Mouse (Mus musculus) ES-E14 (cell line): Measurements from ENCODE around the gene Homer1. TPM values are rescaled to one million over a fixed set of nuclear protein-coding genes. Genes with fewer than 3 reads are reported as not detected.

ENCODE experiments used
- DNase-seq: peaks from one replicate; pipeline ENCODE4 v3.0.0-alpha.2; 2013; ENCODE audit warnings: low read depth, low spot score
- H3K27ac ChIP-seq: 2 replicates; pipeline ENCODE4 v1.5.1; 2012; ENCODE audit warnings: low read depth, mild to moderate bottlenecking, low read length, moderate library complexity, mixed read lengths; ENCODE audit not compliant: poor library complexity, insufficient read depth, severe bottlenecking
- H3K36me3 ChIP-seq: 2 replicates; pipeline ENCODE4 v1.6.1; 2012; ENCODE audit warnings: mild to moderate bottlenecking, low read length, moderate library complexity, mixed read lengths; ENCODE audit not compliant: control insufficient read depth, poor library complexity, insufficient read depth, severe bottlenecking
- H3K4me1 ChIP-seq, 2 experiments: fragments of 150-350 bp in 1 of 2; sonication (generic) in 1 of 2; 2 replicates each; pipeline ENCODE4 v1.6.1; 2012; ENCODE audit warnings: low read length in 2 of 2, mild to moderate bottlenecking in 1 of 2, mixed read lengths in 1 of 2; ENCODE audit not compliant: control insufficient read depth in 2 of 2, insufficient read depth in 2 of 2, poor library complexity in 1 of 2
- H3K4me3 ChIP-seq, 2 experiments: fragments of 150-350 bp in 1 of 2; sonication (generic) in 1 of 2; 2 replicates each; pipeline ENCODE4 v1.5.1; 2012; ENCODE audit warnings: low read length in 2 of 2, low read depth in 1 of 2, mild to moderate bottlenecking in 1 of 2, mixed read lengths in 1 of 2; ENCODE audit not compliant: insufficient read depth in 1 of 2, poor library complexity in 1 of 2, severe bottlenecking in 1 of 2
- H3K9ac ChIP-seq: 2 replicates; pipeline ENCODE4 v1.6.1; 2012; ENCODE audit warnings: low read depth, mild to moderate bottlenecking, low read length, mixed read lengths; ENCODE audit not compliant: poor library complexity, insufficient read depth, severe bottlenecking
- H3K9me3 ChIP-seq: fragments of 150-350 bp; sonication (generic); 2 replicates; pipeline ENCODE4 v1.6.1; 2012; ENCODE audit warnings: low read depth, mild to moderate bottlenecking, low read length; ENCODE audit not compliant: control insufficient read depth, insufficient read depth
- CHD2 ChIP-seq: IDR thresholded peaks from 2 replicates; pipeline ENCODE4 v1.6.1; 2014; ENCODE audit warnings: mild to moderate bottlenecking, low read depth, low read length, inconsistent platforms
- HCFC1 ChIP-seq: IDR thresholded peaks from 2 replicates; pipeline ENCODE4 v1.6.1; 2012; ENCODE audit warnings: low read length, inconsistent platforms, borderline replicate concordance; ENCODE audit not compliant: insufficient read depth
- MAFK ChIP-seq: IDR thresholded peaks from 2 replicates; pipeline ENCODE4 v1.6.1; 2014; ENCODE audit warnings: mild to moderate bottlenecking, low read depth, low read length, inconsistent platforms; ENCODE audit not compliant: insufficient read depth
- ZC3H11A ChIP-seq: IDR thresholded peaks from 2 replicates; pipeline ENCODE4 v1.6.1; 2012; ENCODE audit warnings: low read depth, mild to moderate bottlenecking, inconsistent platforms, low read length, borderline replicate concordance
- ZNF384 ChIP-seq: IDR thresholded peaks from 2 replicates; pipeline ENCODE4 v1.6.1; 2012; ENCODE audit warnings: low read depth, low read length, inconsistent platforms
- in situ Hi-C, 2 experiments: fragments of 600-800 bp; cut with MboI; formaldehyde crosslinking; loops; one replicate each; pipeline ENCODE4 v1.15.1; 2025; ENCODE audit warnings: low sequenced_read_pairs in 2 of 2, inconsistent platforms in 1 of 2; ENCODE audit not compliant: unreplicated experiment in 2 of 2
- total RNA-seq: library from RNA; depleted of rRNA; stranded (reverse); fragments of 300-350 nt; gene quantifications from 2 replicates; pipeline ENCODE4 v1.2.3, GENCODE M21; 2012

Homer1 gene
- total RNA-seq, 1 experiment, result 21.6 TPM

DNA sequence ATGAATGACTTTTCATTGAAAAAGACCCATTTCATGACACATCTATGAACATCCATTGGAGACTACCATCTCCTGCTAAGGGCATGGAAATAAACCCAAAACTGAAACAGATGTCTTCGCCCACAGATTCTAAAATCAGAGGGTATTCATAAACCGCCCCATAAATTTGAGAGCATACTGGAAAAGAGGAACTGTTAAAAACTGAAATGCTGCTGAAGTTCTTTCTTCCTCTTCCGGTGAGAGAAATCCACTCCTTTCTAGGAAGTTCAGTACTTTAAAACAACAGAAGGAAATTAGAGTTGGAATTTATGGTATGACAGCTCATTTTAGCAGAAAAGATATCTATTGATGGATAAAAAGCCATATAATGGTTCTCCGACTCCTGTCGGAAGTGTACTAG is 1.1 kb downstream of the Homer1 start:
- H3K4me1 ChIP-seq, result no peaks in the 10 kb centered on the region; a peak in 1 of 4 replicates

DNA sequence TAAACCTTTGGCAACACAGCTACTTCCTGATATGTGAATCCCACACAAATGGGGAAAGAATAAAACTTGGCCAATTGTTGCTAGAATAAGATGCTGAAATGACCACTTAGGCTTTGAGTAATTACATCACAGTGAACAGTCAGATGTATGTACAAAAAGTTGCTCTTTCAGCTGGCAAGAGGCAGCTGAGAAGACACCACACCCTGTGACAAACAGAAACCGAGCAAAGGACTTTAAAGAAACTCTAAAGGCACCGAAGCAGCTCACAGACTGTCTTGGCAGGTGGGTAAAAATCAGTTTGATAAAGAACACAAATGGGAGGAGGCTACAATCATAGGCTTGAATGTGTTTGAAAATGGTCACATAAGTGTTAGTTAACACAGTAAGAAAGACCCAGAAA is 1.6 kb downstream of the Homer1 start:
- Histone ChIP-seq H3K4me3 (no peak overlapping the region), H3K4me1 (no peaks in the 10 kb centered on the region; a peak in 1 of 4 replicates), H3K9me3 (no peaks in the 10 kb centered on the region), H3K27ac (no peak overlapping the region), H3K36me3 (no peaks in the 10 kb centered on the region), H3K9ac (no peak overlapping the region)
- in situ Hi-C loops, result no loop called here
- DNase-seq, result no peak
- TF ChIP-seq ZC3H11A, result no peak
- no peak for TF ChIP-seq HCFC1
- TF ChIP-seq CHD2, result no peak
- no peak for TF ChIP-seq MAFK
- no peak for TF ChIP-seq ZNF384

More for the DNA sequence above, 1.1 kb downstream of the Homer1 start:
- TF ChIP-seq CHD2, result no peak
- TF ChIP-seq ZC3H11A, result no peak
- no peak for TF ChIP-seq HCFC1
- no peak for TF ChIP-seq ZNF384
- TF ChIP-seq MAFK, result no peak
- in situ Hi-C loops, result no loop called here
- Histone ChIP-seq H3K9me3 (no peaks in the 10 kb centered on the region), H3K4me3 (no peak overlapping the region), H3K9ac (no peak overlapping the region), H3K36me3 (no peaks in the 10 kb centered on the region), H3K27ac (no peak overlapping the region)
- no peak for DNase-seq

DNA sequence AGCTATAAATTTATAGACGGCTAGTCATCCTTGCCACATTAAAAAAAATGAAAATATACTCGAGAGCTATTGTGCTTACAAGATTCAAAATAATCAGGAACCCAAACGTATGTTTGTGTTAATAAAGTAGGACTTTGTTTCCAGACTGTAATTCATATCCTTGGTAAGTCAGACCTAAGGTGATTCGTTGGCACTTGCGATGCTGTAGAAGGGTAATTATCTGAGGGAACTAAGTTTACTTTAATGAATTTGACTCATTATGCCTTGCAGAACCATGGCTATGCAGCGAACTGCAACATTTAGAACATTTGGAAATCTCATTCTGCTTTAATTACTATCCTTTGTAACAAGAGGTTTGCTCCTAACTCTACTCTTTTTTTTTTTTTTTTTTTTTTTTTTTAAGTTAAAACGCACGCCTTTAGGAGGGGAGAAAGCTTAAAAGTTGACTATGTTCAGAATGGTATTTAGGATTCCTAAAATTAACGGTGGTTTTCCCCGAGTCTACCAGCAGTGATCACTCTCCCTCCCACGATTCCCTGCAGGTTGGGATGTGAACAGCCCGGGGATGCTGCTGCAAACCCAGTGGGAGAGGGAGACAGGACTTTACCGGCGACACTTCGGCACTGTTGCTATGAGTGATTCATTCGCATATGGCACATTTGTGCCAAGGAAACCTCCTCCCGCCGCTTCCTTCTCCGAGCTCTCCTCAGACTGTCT is 3.6 kb downstream of the Homer1 start:
- Histone ChIP-seq H3K4me3 (peak overlapping the region; percentile 94 to 98), H3K9ac (peak overlapping the region; percentile 66), H3K4me1 (no peaks in the 10 kb centered on the region; a peak in 1 of 4 replicates), H3K27ac (peak overlapping the region; percentile 12), H3K36me3 (no peaks in the 10 kb centered on the region), H3K9me3 (no peaks in the 10 kb centered on the region)
- DNase-seq, result no peak
- TF ChIP-seq ZC3H11A, result no peak
- TF ChIP-seq MAFK, result no peak
- no peak for TF ChIP-seq ZNF384
- TF ChIP-seq HCFC1, result no peak
- no peak for TF ChIP-seq CHD2
- in situ Hi-C loops, result no loop called here

DNA sequence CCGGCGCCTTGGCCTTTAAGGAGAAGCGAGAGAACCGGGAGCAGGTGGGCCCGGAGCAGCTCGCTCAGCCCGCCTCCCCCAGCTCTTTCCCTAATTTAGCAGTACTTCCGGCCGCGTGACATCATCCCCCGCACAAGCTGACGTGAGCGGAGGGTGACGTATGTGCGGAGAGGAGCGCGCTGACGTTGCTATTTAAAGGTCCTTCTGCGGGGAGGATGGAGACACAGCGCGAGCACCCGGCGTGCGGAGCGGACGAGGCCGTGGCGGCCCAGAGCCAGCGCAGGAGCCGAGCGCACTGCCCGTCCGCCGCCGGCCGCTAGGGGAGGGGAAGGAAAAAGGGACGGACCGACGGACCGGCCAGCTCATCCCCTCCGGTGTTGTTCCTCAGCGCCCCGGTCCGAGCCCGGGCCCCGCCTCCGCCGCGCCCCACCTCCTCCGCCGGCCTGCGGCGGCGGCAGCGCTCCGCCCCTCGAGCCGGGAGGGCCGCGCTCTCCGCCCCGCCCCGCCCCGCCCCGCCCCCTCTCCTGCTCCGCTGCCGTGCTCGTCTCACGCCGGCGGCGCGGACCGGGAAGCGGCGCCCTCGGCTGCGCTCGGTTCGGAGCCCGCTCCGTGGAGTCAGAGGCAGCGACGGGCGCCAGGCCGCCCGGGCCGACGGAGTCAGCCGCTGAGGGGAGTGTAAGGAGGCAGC is 4.3 kb downstream of the Homer1 start:
- in situ Hi-C loops, result no loop called here
- Histone ChIP-seq H3K27ac (peak overlapping the region; percentile 75), H3K4me3 (peak overlapping the region; percentile 94 to 98), H3K9me3 (no peaks in the 10 kb centered on the region), H3K4me1 (no peaks in the 10 kb centered on the region; a peak in 1 of 4 replicates), H3K36me3 (no peaks in the 10 kb centered on the region), H3K9ac (peak overlapping the region; percentile 98)
- DNase-seq, result peak; percentile 90
- TF ChIP-seq CHD2 (no peak), MAFK (peak; percentile 60), HCFC1 (peak; percentile 77; the same call in 1 of the 2 replicates)
